Mouse (Mus musculus) T-helper 1 cell (primary cell): ENCODE measurements at regions not wholly inside any gene's neighbourhood (a gene's known extent, or its start where the extent isn't known, plus 50 kb on each side); places are given as distances from the start of the nearest gene placed in this dataset.
"Not testable (repeated sequence)": the region's sequence is repeated elsewhere in the genome, so short reads cannot be mapped to it uniquely, and the experiment has no call there.

ENCODE experiments used
- in situ Hi-C: fragments of 300-600 bp; cut with MboI, MseI; formaldehyde crosslinking; loops from one replicate; pipeline ENCODE4 v1.15.1; 2025; ENCODE audit warnings: high pct_unique_total_duplicates

GRCm38 (mm10) chr6:50821401-50822235 is 167.4 kb upstream of the Npvf start:
- in situ Hi-C loops: no loop called here

GRCm38 (mm10) chr6:50822236-50823151 is 168.3 kb upstream of the Npvf start:
- in situ Hi-C loops: no loop called here

- in situ Hi-C loops: no loop called here
Observed at GRCm38 (mm10) chr6:50823220-50823910, 169.1 kb upstream of the Npvf start.

GRCm38 (mm10) chr6:50824466-50824865 is 170.2 kb upstream of the Npvf start:
- in situ Hi-C loops: no loop called here

GRCm38 (mm10) chr6:50831725-50832124 is 177.5 kb upstream of the Npvf start:
- in situ Hi-C loops: no loop called here

- in situ Hi-C loops: no loop called here
Observed at GRCm38 (mm10) chr6:50835997-50836625, 181.9 kb upstream of the Npvf start.

GRCm38 (mm10) chr6:50840826-50841225 is 186.6 kb upstream of the Npvf start:
- in situ Hi-C loops: no loop called here

GRCm38 (mm10) chr6:50845246-50845645 is 191.0 kb upstream of the Npvf start:
- in situ Hi-C loops: not testable (repeated sequence)

- in situ Hi-C loops: no loop called here
Observed at GRCm38 (mm10) chr6:50846740-50847516, 192.7 kb upstream of the Npvf start.

GRCm38 (mm10) chr6:50847548-50847947 is 193.3 kb upstream of the Npvf start:
- in situ Hi-C loops: no loop called here

- in situ Hi-C loops: no loop called here
Observed at GRCm38 (mm10) chr6:50859162-50859561, 204.9 kb upstream of the Npvf start.

- in situ Hi-C loops: no loop called here
Observed at GRCm38 (mm10) chr6:50877991-50878390, 223.8 kb upstream of the Npvf start.

GRCm38 (mm10) chr6:50882298-50882697 is 228.1 kb upstream of the Npvf start:
- in situ Hi-C loops: no loop called here

- in situ Hi-C loops: no loop called here
Observed at GRCm38 (mm10) chr6:50882759-50883158, 228.5 kb upstream of the Npvf start.

- in situ Hi-C loops: no loop called here
Observed at GRCm38 (mm10) chr6:50885031-50885430, 230.8 kb upstream of the Npvf start.

- in situ Hi-C loops: no loop called here
Observed at GRCm38 (mm10) chr6:50885771-50886360, 231.6 kb upstream of the Npvf start.

- in situ Hi-C loops: no loop called here
Observed at GRCm38 (mm10) chr6:50890370-50891204, 236.3 kb upstream of the Npvf start.

GRCm38 (mm10) chr6:50891205-50891526 is 236.9 kb upstream of the Npvf start:
- in situ Hi-C loops: no loop called here

- in situ Hi-C loops: no loop called here
Observed at GRCm38 (mm10) chr6:50898792-50899191, 244.6 kb upstream of the Npvf start.
